Mouse (Mus musculus): Measurements from ENCODE around the gene Setd3. TPM values are rescaled to one million over a fixed set of nuclear protein-coding genes. Genes with fewer than 3 reads are reported as not detected.
A peak's percentile ranks its signal among the peaks of the same experiment; 100 is the strongest.
"Not testable (repeated sequence)": the region's sequence is repeated elsewhere in the genome, so short reads cannot be mapped to it uniquely, and the experiment has no call there.

Gene Setd3
- polyA plus RNA-seq, 1 experiment from 2014 or later: 76.9 TPM

DNA sequence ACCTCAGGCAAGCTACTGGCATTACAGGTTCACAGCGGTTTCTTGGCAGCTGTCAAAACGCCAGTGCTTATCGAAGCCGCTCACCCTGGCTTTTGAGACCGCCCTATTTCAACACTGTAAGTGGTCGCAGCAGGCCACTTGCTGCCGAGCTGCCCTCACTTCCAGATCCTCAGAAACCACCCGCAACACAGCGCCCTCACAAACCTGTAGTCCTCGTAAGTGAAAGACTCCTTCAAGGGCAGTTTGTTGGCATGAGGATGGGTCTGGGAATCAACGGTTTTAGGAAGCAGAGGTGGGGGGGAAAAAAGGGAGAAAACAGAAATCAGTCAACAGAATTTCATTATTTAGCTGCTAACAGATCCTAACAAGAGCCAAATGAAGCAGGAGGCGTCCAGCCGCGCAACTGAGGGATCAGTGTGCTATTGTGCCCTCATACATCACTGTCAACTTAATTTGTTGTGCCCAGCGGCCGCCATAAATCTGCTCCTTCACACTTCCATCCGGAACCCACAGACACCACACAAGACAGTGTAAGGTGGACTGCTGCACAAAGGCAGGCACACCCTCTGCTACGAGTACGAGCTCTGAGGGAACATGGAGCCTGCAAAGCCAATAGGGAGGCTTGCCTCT, 60.1 kb downstream of the Setd3 start:
- peaks cover 33% of the 10 kb centered on the region for H3K36me3 ChIP-seq
- H3K27me3 ChIP-seq (ENCODE audit: insufficient read depth, poor library complexity, severe bottlenecking): no peaks in the 10 kb centered on the region
- WGBS: 44% methylated on average over 19 of the region's 19 CpGs
- 0 out of 2 replicates have a peak overlapping the region, but pooled peaks have one; percentile 0 for H3K4me3 ChIP-seq
- peak overlapping the region; percentile 20; the same call in 1 of the 2 replicates for H3K27ac ChIP-seq
- H3K4me1 ChIP-seq (replicated peaks): peaks cover 23% of the 10 kb centered on the region
- DNase-seq (ENCODE audit: low spot score): peak; percentile 56
- H3K9me3 ChIP-seq: no peaks in the 10 kb centered on the region

- Histone ChIP-seq H3K4me1 (replicated peaks) (peaks cover 23% of the 10 kb centered on the region), H3K4me3 (0 out of 2 replicates have a peak overlapping the region, but pooled peaks have one; percentile 0), H3K27me3 (ENCODE audit: insufficient read depth, poor library complexity, severe bottlenecking) (no peaks in the 10 kb centered on the region), H3K27ac (no peak overlapping the region), H3K9me3 (no peaks in the 10 kb centered on the region), H3K36me3 (peaks cover 35% of the 10 kb centered on the region)
- 67% methylated on average over 10 of the region's 10 CpGs for WGBS
- DNase-seq (ENCODE audit: low spot score): no peak
Observed at GRCm38 (mm10) chr12:108118503-108118901, 60.6 kb downstream of the Setd3 start.

DNA sequence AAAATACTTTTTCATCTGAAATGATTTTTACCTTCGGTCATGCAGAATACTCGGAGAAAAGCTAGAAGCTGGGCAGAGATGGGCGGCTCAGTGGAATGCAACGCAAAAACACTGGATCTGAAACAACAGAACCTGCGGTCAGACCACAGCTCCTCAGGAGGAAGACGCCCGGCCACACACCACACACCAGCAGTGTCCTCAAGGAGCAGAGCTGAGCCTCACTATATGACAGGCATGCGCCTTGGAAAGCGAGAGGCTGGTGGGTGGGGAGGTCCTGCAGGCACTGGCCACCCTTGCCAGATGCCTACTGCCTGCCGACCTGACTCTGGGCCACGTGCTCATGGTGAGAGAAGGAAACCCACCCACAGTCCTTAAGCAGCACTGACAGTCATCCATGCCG, 67.9 kb downstream of the Setd3 start:
- Histone ChIP-seq H3K27ac (no peak overlapping the region), H3K27me3 (ENCODE audit: insufficient read depth, poor library complexity, severe bottlenecking) (no peaks in the 10 kb centered on the region), H3K4me1 (replicated peaks) (peaks cover 5% of the 10 kb centered on the region), H3K36me3 (peaks cover 74% of the 10 kb centered on the region), H3K9me3 (no peaks in the 10 kb centered on the region), H3K4me3 (no peak overlapping the region)
- DNase-seq (ENCODE audit: low spot score): no peak
- WGBS: 93% methylated on average over 12 of the region's 12 CpGs

GRCm38 (mm10) chr12:108110674-108111073, 68.4 kb downstream of the Setd3 start:
- Histone ChIP-seq H3K9me3 (no peaks in the 10 kb centered on the region), H3K4me3 (no peak overlapping the region), H3K27ac (no peak overlapping the region), H3K4me1 (replicated peaks) (peaks cover 10% of the 10 kb centered on the region), H3K27me3 (ENCODE audit: insufficient read depth, poor library complexity, severe bottlenecking) (no peaks in the 10 kb centered on the region), H3K36me3 (peaks cover 74% of the 10 kb centered on the region)
- no peak for DNase-seq (ENCODE audit: low spot score)
- WGBS: 84% methylated on average over 3 of the region's 3 CpGs

DNA sequence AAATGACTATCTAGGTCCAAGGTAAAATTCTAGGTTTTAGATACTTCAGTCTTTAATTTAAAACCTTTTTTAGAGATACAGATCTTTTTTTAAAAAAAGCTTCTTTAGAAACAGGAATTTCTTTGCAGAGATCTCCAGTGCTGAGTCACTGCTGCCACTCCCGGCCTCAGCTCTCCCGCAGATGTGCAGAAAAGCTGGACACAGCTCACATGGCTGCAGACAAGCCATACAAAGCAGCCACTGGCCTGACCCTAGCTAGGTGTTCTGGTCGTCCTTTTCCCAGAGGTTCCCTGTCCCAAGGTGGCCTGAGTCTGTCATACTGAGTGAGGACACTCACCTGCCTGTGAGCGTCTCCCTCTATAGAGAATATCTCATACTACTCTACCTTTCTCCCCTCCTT, 69.4 kb downstream of the Setd3 start:
- WGBS: 86% methylated on average over 4 of the region's 4 CpGs
- Histone ChIP-seq H3K27me3 (ENCODE audit: insufficient read depth, poor library complexity, severe bottlenecking) (no peaks in the 10 kb centered on the region), H3K4me3 (no peak overlapping the region), H3K27ac (no peak overlapping the region), H3K4me1 (replicated peaks) (peaks cover 13% of the 10 kb centered on the region), H3K36me3 (peaks cover 77% of the 10 kb centered on the region), H3K9me3 (no peaks in the 10 kb centered on the region)
- no peak for DNase-seq (ENCODE audit: low spot score)

DNA sequence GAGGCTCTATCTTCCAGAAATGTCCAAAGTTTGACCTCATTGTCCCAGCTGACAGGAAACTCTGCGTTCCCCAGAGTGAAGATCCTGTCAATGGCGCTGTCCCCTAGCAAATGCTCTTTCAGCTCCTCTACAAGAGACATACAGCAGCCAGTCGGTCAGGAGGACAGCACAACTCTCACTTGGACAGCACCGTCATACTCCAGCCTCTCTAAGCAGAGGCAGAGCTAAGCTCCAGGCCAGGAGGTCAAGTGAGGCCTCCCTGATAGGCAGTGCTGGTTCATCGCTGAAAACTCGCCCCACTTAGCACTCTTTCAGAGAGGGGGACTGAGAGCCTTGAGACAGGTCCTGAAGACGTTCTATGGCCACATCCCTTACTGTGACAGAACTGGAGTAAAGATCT, 70.5 kb downstream of the Setd3 start:
- Histone ChIP-seq H3K4me1 (replicated peaks) (peaks cover 13% of the 10 kb centered on the region), H3K36me3 (peaks cover 68% of the 10 kb centered on the region)
- not testable (repeated sequence) for DNase-seq (ENCODE audit: low spot score); H3K9me3 ChIP-seq; H3K27me3 ChIP-seq (ENCODE audit: insufficient read depth, poor library complexity, severe bottlenecking); H3K4me3 ChIP-seq; H3K27ac ChIP-seq
- WGBS: 88% methylated on average over 7 of the region's 7 CpGs

DNA sequence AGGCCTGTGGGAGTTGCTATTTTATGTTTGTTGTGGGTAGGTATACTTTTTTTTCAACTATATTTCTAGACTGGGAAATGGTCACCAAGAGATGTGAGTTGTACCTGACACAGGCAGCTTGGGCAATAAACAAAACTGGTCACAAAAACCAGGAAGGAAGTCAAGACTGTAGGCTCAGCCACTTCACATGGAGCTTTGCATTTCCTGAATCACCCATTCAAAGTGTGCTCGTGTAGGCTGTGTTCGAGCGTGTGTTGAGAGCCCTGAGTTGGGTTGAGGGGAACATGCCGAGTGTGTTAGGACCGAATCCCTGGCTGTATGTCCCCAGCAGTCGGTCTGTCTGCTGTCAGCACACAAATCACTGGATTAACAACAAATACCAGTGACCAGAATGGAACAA, 75.8 kb downstream of the Setd3 start:
- Histone ChIP-seq H3K27me3 (ENCODE audit: insufficient read depth, poor library complexity, severe bottlenecking) (no peaks in the 10 kb centered on the region), H3K36me3 (peaks cover 28% of the 10 kb centered on the region), H3K9me3 (no peaks in the 10 kb centered on the region), H3K4me1 (replicated peaks) (peaks cover 16% of the 10 kb centered on the region), H3K27ac (no peak overlapping the region), H3K4me3 (no peak overlapping the region)
- no peak for DNase-seq (ENCODE audit: low spot score)
- 85% methylated on average over 6 of the region's 6 CpGs for WGBS

GRCm38 (mm10) chr12:108102119-108102518, 77.0 kb downstream of the Setd3 start:
- Histone ChIP-seq H3K9me3 (no peaks in the 10 kb centered on the region), H3K4me1 (replicated peaks) (peaks cover 19% of the 10 kb centered on the region), H3K36me3 (peaks cover 19% of the 10 kb centered on the region), H3K27ac (no peak overlapping the region), H3K4me3 (no peak overlapping the region), H3K27me3 (ENCODE audit: insufficient read depth, poor library complexity, severe bottlenecking) (no peaks in the 10 kb centered on the region)
- DNase-seq (ENCODE audit: low spot score): no peak
- WGBS: 82% methylated on average over 2 of the region's 2 CpGs

- Histone ChIP-seq H3K36me3 (peaks cover 4% of the 10 kb centered on the region; the same call in 1 of the 2 replicates), H3K27ac (no peak overlapping the region), H3K27me3 (ENCODE audit: insufficient read depth, poor library complexity, severe bottlenecking) (no peaks in the 10 kb centered on the region), H3K4me3 (no peak overlapping the region), H3K4me1 (replicated peaks) (peaks cover 7% of the 10 kb centered on the region; the same call in 1 of the 2 replicates), H3K9me3 (no peaks in the 10 kb centered on the region)
- DNase-seq (ENCODE audit: low spot score): no peak
- WGBS: 75% methylated on average over 8 of the region's 8 CpGs
Observed at GRCm38 (mm10) chr12:108100181-108100580, 78.9 kb downstream of the Setd3 start.

- H3K36me3 ChIP-seq: no peaks in the 10 kb centered on the region
- DNase-seq (ENCODE audit: low spot score): peak; percentile 12
- H3K27me3 ChIP-seq (ENCODE audit: insufficient read depth, poor library complexity, severe bottlenecking): no peaks in the 10 kb centered on the region
- no peaks in the 10 kb centered on the region for H3K9me3 ChIP-seq
- 76% methylated on average over 18 of the region's 18 CpGs for WGBS
- H3K4me1 ChIP-seq (replicated peaks): peaks cover 7% of the 10 kb centered on the region; the same call in 1 of the 2 replicates
- no peak overlapping the region for H3K27ac ChIP-seq
- no peak overlapping the region for H3K4me3 ChIP-seq
Observed at GRCm38 (mm10) chr12:108098201-108098980, 80.7 kb downstream of the Setd3 start.

- H3K36me3 ChIP-seq: no peaks in the 10 kb centered on the region
- no peak overlapping the region for H3K27ac ChIP-seq
- H3K4me3 ChIP-seq: no peak overlapping the region
- DNase-seq (ENCODE audit: low spot score): no peak
- H3K27me3 ChIP-seq (ENCODE audit: insufficient read depth, poor library complexity, severe bottlenecking): no peaks in the 10 kb centered on the region
- no peaks in the 10 kb centered on the region for H3K9me3 ChIP-seq
- H3K4me1 ChIP-seq (replicated peaks): peaks cover 7% of the 10 kb centered on the region; the same call in 1 of the 2 replicates
- WGBS: 93% methylated on average over 8 of the region's 8 CpGs
Observed at GRCm38 (mm10) chr12:108097643-108098042, 81.5 kb downstream of the Setd3 start.

- Histone ChIP-seq H3K9me3 (no peaks in the 10 kb centered on the region), H3K4me1 (replicated peaks) (peaks cover 14% of the 10 kb centered on the region), H3K27ac (no peak overlapping the region), H3K36me3 (no peaks in the 10 kb centered on the region), H3K27me3 (ENCODE audit: insufficient read depth, poor library complexity, severe bottlenecking) (no peaks in the 10 kb centered on the region), H3K4me3 (no peak overlapping the region)
- no peak for DNase-seq (ENCODE audit: low spot score)
- 75% methylated on average over 9 of the region's 9 CpGs for whole genome bisulfite sequencing
Observed at GRCm38 (mm10) chr12:108088253-108088652, 90.9 kb downstream of the Setd3 start.

GRCm38 (mm10) chr12:108087489-108087888, 91.6 kb downstream of the Setd3 start:
- DNase-seq (ENCODE audit: low spot score): no peak
- 86% methylated on average over 2 of the region's 2 CpGs for WGBS

More at GRCm38 (mm10) chr12:108087489-108087888, 91.6 kb downstream of the Setd3 start:
- no peak overlapping the region for H3K27ac ChIP-seq
- peaks cover 14% of the 10 kb centered on the region for H3K4me1 ChIP-seq (replicated peaks)
- H3K4me3 ChIP-seq: no peak overlapping the region
- H3K9me3 ChIP-seq: no peaks in the 10 kb centered on the region
- no peaks in the 10 kb centered on the region for H3K36me3 ChIP-seq
- H3K27me3 ChIP-seq (ENCODE audit: insufficient read depth, poor library complexity, severe bottlenecking): no peaks in the 10 kb centered on the region
